Mouse (Mus musculus): ENCODE measurements at regions not wholly inside any gene's neighbourhood (a gene's known extent, or its start where the extent isn't known, plus 50 kb on each side); places are given as distances from the start of the nearest gene placed in this dataset.
A peak's percentile ranks its signal among the peaks of the same experiment; 100 is the strongest.

DNA sequence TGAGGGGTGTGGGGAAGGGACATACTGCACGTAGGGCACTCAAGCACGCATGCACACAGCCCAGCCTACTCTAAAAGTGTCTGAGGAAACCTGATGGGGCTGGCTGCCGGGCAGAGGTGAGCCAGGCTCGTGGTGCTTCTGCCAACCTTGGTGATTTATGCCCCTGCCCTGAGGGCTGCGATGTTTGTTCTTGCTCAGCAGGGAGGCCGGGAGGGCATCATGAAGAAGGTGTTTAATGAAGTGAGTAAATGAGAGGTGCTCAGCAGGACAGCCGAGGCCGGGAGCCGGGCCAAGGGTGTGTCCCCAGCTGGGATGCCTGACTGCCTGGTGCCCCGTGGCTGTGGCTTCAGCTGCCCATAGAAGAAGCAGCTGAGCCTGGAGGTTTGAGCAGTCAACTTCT, 153.7 kb downstream of the Mn1 start:
- no peak overlapping the region for H3K4me3 ChIP-seq (ENCODE audit: low read length)
- H3K27ac ChIP-seq (ENCODE audit: low read length), result no peak overlapping the region
- peaks cover 4% of the 10 kb centered on the region; the same call in 1 of the 2 replicates for H3K9me3 ChIP-seq (ENCODE audit: low read length)
- no peak overlapping the region for H3K9ac ChIP-seq (replicated peaks; ENCODE audit: low read length)
- peaks cover 75% of the 10 kb centered on the region for H3K27me3 ChIP-seq (ENCODE audit: insufficient read depth, low read length)
- peak; percentile 78 for ATAC-seq (ENCODE audit: low FRiP score, low TSS enrichment)
- WGBS, result 10% methylated on average over 10 of the region's 10 CpGs
- peaks cover 20% of the 10 kb centered on the region for H3K4me1 ChIP-seq (ENCODE audit: insufficient read depth, low read length)
- H3K4me2 ChIP-seq (replicated peaks; ENCODE audit: low read depth, low read length), result no peak overlapping the region
- H3K36me3 ChIP-seq (ENCODE audit: insufficient read depth, low read length), result no peaks in the 10 kb centered on the region

DNA sequence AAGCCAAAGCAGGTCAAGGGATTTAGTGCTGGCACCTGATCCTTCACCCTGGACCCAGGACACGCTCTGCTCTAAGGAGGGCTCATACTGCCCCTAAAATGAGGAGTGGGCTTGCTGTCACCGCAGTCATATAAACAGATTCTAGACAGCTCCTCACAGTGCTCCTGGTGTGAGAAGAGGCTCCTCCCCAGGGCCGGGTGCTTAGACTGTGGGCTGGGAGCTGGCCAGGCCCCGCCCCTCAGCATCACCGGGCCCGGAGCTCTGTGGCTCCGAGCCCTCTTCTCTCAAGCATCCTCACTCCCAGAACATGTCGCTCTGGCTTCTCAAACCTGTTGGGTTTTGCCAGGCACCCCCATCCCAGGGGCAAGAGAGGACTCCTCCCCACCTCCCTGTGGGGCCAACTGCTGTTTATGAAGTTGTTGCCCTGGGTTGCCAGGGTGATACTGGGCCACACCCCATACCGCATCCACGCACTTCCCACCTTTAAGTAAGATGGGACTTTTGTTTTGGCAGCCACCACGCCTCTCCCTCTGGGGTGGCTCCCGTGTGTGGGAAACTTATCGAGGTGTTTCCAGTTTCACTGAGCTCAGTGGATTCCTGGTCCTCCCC, 156.2 kb downstream of the Mn1 start:
- H3K36me3 ChIP-seq (ENCODE audit: insufficient read depth, low read length), result no peaks in the 10 kb centered on the region
- peaks cover 37% of the 10 kb centered on the region for H3K4me1 ChIP-seq (ENCODE audit: insufficient read depth, low read length)
- H3K27ac ChIP-seq (ENCODE audit: low read length), result no peak overlapping the region
- no peak overlapping the region for H3K9ac ChIP-seq (replicated peaks; ENCODE audit: low read length)
- H3K27me3 ChIP-seq (ENCODE audit: insufficient read depth, low read length), result peaks cover 69% of the 10 kb centered on the region
- H3K4me2 ChIP-seq (replicated peaks; ENCODE audit: low read depth, low read length), result no peak overlapping the region
- no peak overlapping the region for H3K4me3 ChIP-seq (ENCODE audit: low read length)
- WGBS, result 13% methylated on average over 13 of the region's 13 CpGs
- no peak for ATAC-seq (ENCODE audit: low FRiP score, low TSS enrichment)
- no peaks in the 10 kb centered on the region for H3K9me3 ChIP-seq (ENCODE audit: low read length)

- Histone ChIP-seq H3K4me2 (replicated peaks; ENCODE audit: low read depth, low read length) (no peak overlapping the region), H3K4me3 (ENCODE audit: low read length) (no peak overlapping the region), H3K4me1 (ENCODE audit: insufficient read depth, low read length) (peaks cover 46% of the 10 kb centered on the region), H3K27me3 (ENCODE audit: insufficient read depth, low read length) (peaks cover 69% of the 10 kb centered on the region), H3K27ac (ENCODE audit: low read length) (no peak overlapping the region), H3K9me3 (ENCODE audit: low read length) (no peaks in the 10 kb centered on the region), H3K9ac (replicated peaks; ENCODE audit: low read length) (no peak overlapping the region), H3K36me3 (ENCODE audit: insufficient read depth, low read length) (no peaks in the 10 kb centered on the region)
- 20% methylated on average over 8 of the region's 8 CpGs for WGBS
- no peak for ATAC-seq (ENCODE audit: low FRiP score, low TSS enrichment)
Measured at GRCm38 (mm10) chr5:111574219-111574840, 157.2 kb downstream of the Mn1 start.

DNA sequence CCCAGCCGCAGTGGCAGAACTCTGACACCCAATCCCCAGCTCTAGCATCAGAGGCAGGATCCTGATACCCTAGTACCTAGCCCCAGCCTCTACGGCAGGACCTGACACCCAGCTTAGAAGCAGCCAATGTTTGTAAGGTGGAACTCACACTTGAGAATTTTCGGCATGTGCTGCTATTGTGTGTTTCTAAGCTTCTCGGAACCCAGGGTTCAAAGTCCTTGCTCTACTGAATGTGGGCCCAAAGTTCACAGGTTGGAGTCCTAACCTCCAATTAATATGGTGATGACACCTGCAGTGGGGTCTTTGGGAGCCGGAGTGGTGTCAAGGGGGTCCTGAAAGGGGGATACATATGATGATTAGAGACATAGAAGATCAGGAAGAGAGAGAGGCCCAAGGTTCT, 158.2 kb downstream of the Mn1 start:
- Histone ChIP-seq H3K4me2 (replicated peaks; ENCODE audit: low read depth, low read length) (no peak overlapping the region), H3K27me3 (ENCODE audit: insufficient read depth, low read length) (peaks cover 66% of the 10 kb centered on the region), H3K9me3 (ENCODE audit: low read length) (no peaks in the 10 kb centered on the region), H3K4me3 (ENCODE audit: low read length) (no peak overlapping the region), H3K4me1 (ENCODE audit: insufficient read depth, low read length) (peaks cover 47% of the 10 kb centered on the region), H3K27ac (ENCODE audit: low read length) (no peak overlapping the region), H3K36me3 (ENCODE audit: insufficient read depth, low read length) (no peaks in the 10 kb centered on the region), H3K9ac (replicated peaks; ENCODE audit: low read length) (no peak overlapping the region)
- no peak for ATAC-seq (ENCODE audit: low FRiP score, low TSS enrichment)
- 78% methylated on average over 5 of the region's 5 CpGs for WGBS

GRCm38 (mm10) chr5:111577441-111577840, 156.3 kb upstream of the Gm26897 start:
- no peaks in the 10 kb centered on the region for H3K36me3 ChIP-seq (ENCODE audit: insufficient read depth, low read length)
- 28% methylated on average over 5 of the region's 5 CpGs for WGBS
- no peaks in the 10 kb centered on the region for H3K9me3 ChIP-seq (ENCODE audit: low read length)
- H3K4me2 ChIP-seq (replicated peaks; ENCODE audit: low read depth, low read length), result no peak overlapping the region
- H3K9ac ChIP-seq (replicated peaks; ENCODE audit: low read length), result no peak overlapping the region
- peaks cover 54% of the 10 kb centered on the region for H3K4me1 ChIP-seq (ENCODE audit: insufficient read depth, low read length)
- H3K27ac ChIP-seq (ENCODE audit: low read length), result peak overlapping the region; percentile 17; the same call in 1 of the 2 replicates
- H3K4me3 ChIP-seq (ENCODE audit: low read length), result no peak overlapping the region
- peaks cover 68% of the 10 kb centered on the region for H3K27me3 ChIP-seq (ENCODE audit: insufficient read depth, low read length)
- ATAC-seq (ENCODE audit: low FRiP score, low TSS enrichment), result peak; percentile 62

DNA sequence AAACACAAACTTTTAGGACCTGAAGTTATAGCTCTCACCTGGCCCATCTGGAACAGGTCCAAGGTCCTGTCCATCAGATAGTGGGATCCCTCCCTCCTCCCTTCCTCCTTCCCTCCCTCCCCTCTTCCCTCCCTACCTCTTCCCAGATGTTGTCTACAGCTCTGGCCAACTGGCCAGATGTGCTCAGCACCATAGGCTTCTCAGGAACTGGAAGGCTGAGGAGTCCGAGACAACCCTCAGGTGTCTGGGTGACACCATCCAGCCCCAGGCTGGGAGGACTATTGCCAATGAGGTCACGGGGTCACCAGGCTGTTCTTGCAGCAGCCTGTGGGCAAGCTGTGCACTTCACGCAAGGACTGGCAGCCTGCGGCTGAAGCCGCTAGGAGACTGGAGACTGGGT, 155.6 kb upstream of the Gm26897 start:
- Histone ChIP-seq H3K4me1 (ENCODE audit: insufficient read depth, low read length) (peaks cover 51% of the 10 kb centered on the region), H3K4me2 (replicated peaks; ENCODE audit: low read depth, low read length) (no peak overlapping the region), H3K27ac (ENCODE audit: low read length) (peak overlapping the region; percentile 17; the same call in 1 of the 2 replicates), H3K9ac (replicated peaks; ENCODE audit: low read length) (no peak overlapping the region), H3K27me3 (ENCODE audit: insufficient read depth, low read length) (peaks cover 64% of the 10 kb centered on the region), H3K4me3 (ENCODE audit: low read length) (no peak overlapping the region), H3K9me3 (ENCODE audit: low read length) (no peaks in the 10 kb centered on the region), H3K36me3 (ENCODE audit: insufficient read depth, low read length) (no peaks in the 10 kb centered on the region)
- 41% methylated on average over 5 of the region's 5 CpGs for WGBS
- no peak for ATAC-seq (ENCODE audit: low FRiP score, low TSS enrichment)

- Histone ChIP-seq H3K4me1 (ENCODE audit: insufficient read depth, low read length) (peaks cover 47% of the 10 kb centered on the region), H3K9me3 (ENCODE audit: low read length) (no peaks in the 10 kb centered on the region), H3K4me2 (replicated peaks; ENCODE audit: low read depth, low read length) (no peak overlapping the region), H3K27me3 (ENCODE audit: insufficient read depth, low read length) (peaks cover 56% of the 10 kb centered on the region), H3K27ac (ENCODE audit: low read length) (peak overlapping the region; percentile 12; the same call in 1 of the 2 replicates), H3K36me3 (ENCODE audit: insufficient read depth, low read length) (no peaks in the 10 kb centered on the region), H3K9ac (replicated peaks; ENCODE audit: low read length) (no peak overlapping the region), H3K4me3 (ENCODE audit: low read length) (no peak overlapping the region)
- peak; percentile 31 for ATAC-seq (ENCODE audit: low FRiP score, low TSS enrichment)
- WGBS, result 13% methylated on average over 12 of the region's 12 CpGs
Measured at GRCm38 (mm10) chr5:111578977-111579727, 154.6 kb upstream of the Gm26897 start.

GRCm38 (mm10) chr5:111580870-111581771, 152.6 kb upstream of the Gm26897 start:
- H3K36me3 ChIP-seq (ENCODE audit: insufficient read depth, low read length), result no peaks in the 10 kb centered on the region
- H3K9ac ChIP-seq (replicated peaks; ENCODE audit: low read length), result peak overlapping the region; percentile 37; the same call in 1 of the 2 replicates
- H3K4me1 ChIP-seq (ENCODE audit: insufficient read depth, low read length), result peaks cover 42% of the 10 kb centered on the region
- H3K9me3 ChIP-seq (ENCODE audit: low read length), result no peaks in the 10 kb centered on the region
- 5% methylated on average over 31 of the region's 31 CpGs for WGBS
- peak overlapping the region; percentile 30 for H3K4me3 ChIP-seq (ENCODE audit: low read length)
- H3K27ac ChIP-seq (ENCODE audit: low read length), result no peak overlapping the region
- peaks cover 41% of the 10 kb centered on the region for H3K27me3 ChIP-seq (ENCODE audit: insufficient read depth, low read length)
- H3K4me2 ChIP-seq (replicated peaks; ENCODE audit: low read depth, low read length), result peak overlapping the region; percentile 56
- ATAC-seq (ENCODE audit: low FRiP score, low TSS enrichment), result no peak

DNA sequence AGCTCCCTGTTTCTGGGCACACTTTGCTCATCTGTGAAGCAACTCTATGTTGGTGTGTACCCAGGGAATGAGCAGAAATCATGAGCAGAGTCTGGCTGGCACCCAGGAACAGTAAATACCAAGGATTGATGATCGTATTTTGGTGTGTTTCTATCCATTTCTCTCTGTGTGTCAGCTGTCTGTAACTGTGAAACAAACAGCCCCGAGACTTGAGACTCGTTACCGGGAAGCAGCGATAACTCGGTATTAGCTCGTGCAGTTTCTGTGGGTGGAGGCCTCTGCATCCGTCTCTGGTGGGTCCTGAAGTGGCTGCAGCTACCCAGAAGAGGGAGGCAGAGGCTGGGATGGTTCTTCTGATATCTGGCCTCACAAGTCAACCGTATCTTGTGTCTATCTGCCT, 151.7 kb upstream of the Gm26897 start:
- no peak overlapping the region for H3K9ac ChIP-seq (replicated peaks; ENCODE audit: low read length)
- H3K4me2 ChIP-seq (replicated peaks; ENCODE audit: low read depth, low read length), result peak overlapping the region; percentile 56; the same call in 1 of the 2 replicates
- no peaks in the 10 kb centered on the region for H3K36me3 ChIP-seq (ENCODE audit: insufficient read depth, low read length)
- WGBS, result 46% methylated on average over 9 of the region's 9 CpGs
- no peak overlapping the region for H3K4me3 ChIP-seq (ENCODE audit: low read length)
- no peaks in the 10 kb centered on the region for H3K9me3 ChIP-seq (ENCODE audit: low read length)
- H3K4me1 ChIP-seq (ENCODE audit: insufficient read depth, low read length), result peaks cover 38% of the 10 kb centered on the region
- peaks cover 45% of the 10 kb centered on the region for H3K27me3 ChIP-seq (ENCODE audit: insufficient read depth, low read length)
- no peak for ATAC-seq (ENCODE audit: low FRiP score, low TSS enrichment)
- H3K27ac ChIP-seq (ENCODE audit: low read length), result no peak overlapping the region
